Mouse (Mus musculus): ENCODE data around the gene Pamr1.

Pamr1 gene

GRCm38 (mm10) chr2:102661052-102661451 lies 111.2 kb downstream of the Pamr1 start:
- no peaks in the 10 kb centered on the region for H3K9me3 ChIP-seq (ENCODE audit: low read length)
- H3K4me1 ChIP-seq (replicated peaks; ENCODE audit: low read depth, low read length): peaks cover 16% of the 10 kb centered on the region
- no peak for TF ChIP-seq POU5F1 (IDR thresholded peaks at IDR 0.05; ENCODE audit: borderline replicate concordance, low read length)
- TF ChIP-seq CTCF (conservative IDR thresholded peaks at IDR 0.05; ENCODE audit: low read length): no peak
- no peak for TF ChIP-seq NANOG (IDR thresholded peaks at IDR 0.05; ENCODE audit: borderline replicate concordance, low read length)
- H3K4me3 ChIP-seq (replicated peaks; ENCODE audit: low read length): no peak overlapping the region
- peaks cover 57% of the 10 kb centered on the region for H3K27me3 ChIP-seq (ENCODE audit: insufficient read depth, low read length)
- no peaks in the 10 kb centered on the region for H3K36me3 ChIP-seq (ENCODE audit: insufficient read depth, low read length)

GRCm38 (mm10) chr2:102662911-102663310 lies 113.1 kb downstream of the Pamr1 start:
- Histone ChIP-seq H3K4me1 (replicated peaks; ENCODE audit: low read depth, low read length) (peaks cover 8% of the 10 kb centered on the region), H3K36me3 (ENCODE audit: insufficient read depth, low read length) (no peaks in the 10 kb centered on the region), H3K27me3 (ENCODE audit: insufficient read depth, low read length) (peaks cover 45% of the 10 kb centered on the region), H3K4me3 (replicated peaks; ENCODE audit: low read length) (no peak overlapping the region), H3K9me3 (ENCODE audit: low read length) (0 out of 2 replicates have a peak, but pooled peaks cover 7% of the 10 kb centered on the region)
- TF ChIP-seq NANOG (IDR thresholded peaks at IDR 0.05; ENCODE audit: borderline replicate concordance, low read length) (no peak), POU5F1 (IDR thresholded peaks at IDR 0.05; ENCODE audit: borderline replicate concordance, low read length) (no peak)

GRCm38 (mm10) chr2:102663339-102663738 lies 113.5 kb downstream of the Pamr1 start:
- no peak for TF ChIP-seq NANOG (IDR thresholded peaks at IDR 0.05; ENCODE audit: borderline replicate concordance, low read length)
- TF ChIP-seq CTCF (conservative IDR thresholded peaks at IDR 0.05; ENCODE audit: low read length): no peak
- no peak for TF ChIP-seq POU5F1 (IDR thresholded peaks at IDR 0.05; ENCODE audit: borderline replicate concordance, low read length)
- H3K4me3 ChIP-seq (replicated peaks; ENCODE audit: low read length): no peak overlapping the region

GRCm38 (mm10) chr2:102663865-102664264 lies 114.1 kb downstream of the Pamr1 start:
- Histone ChIP-seq H3K4me3 (replicated peaks; ENCODE audit: low read length) (no peak overlapping the region), H3K4me1 (replicated peaks; ENCODE audit: low read depth, low read length) (0 out of 2 replicates have a peak, but pooled peaks cover 3% of the 10 kb centered on the region), H3K27me3 (ENCODE audit: insufficient read depth, low read length) (peaks cover 36% of the 10 kb centered on the region), H3K9me3 (ENCODE audit: low read length) (0 out of 2 replicates have a peak, but pooled peaks cover 7% of the 10 kb centered on the region), H3K36me3 (ENCODE audit: insufficient read depth, low read length) (no peaks in the 10 kb centered on the region)
- TF ChIP-seq CTCF (conservative IDR thresholded peaks at IDR 0.05; ENCODE audit: low read length) (no peak), POU5F1 (IDR thresholded peaks at IDR 0.05; ENCODE audit: borderline replicate concordance, low read length) (no peak), NANOG (IDR thresholded peaks at IDR 0.05; ENCODE audit: borderline replicate concordance, low read length) (no peak)

More at GRCm38 (mm10) chr2:102663339-102663738, 113.5 kb downstream of the Pamr1 start:
- Histone ChIP-seq H3K36me3 (ENCODE audit: insufficient read depth, low read length) (no peaks in the 10 kb centered on the region), H3K9me3 (ENCODE audit: low read length) (0 out of 2 replicates have a peak, but pooled peaks cover 7% of the 10 kb centered on the region), H3K27me3 (ENCODE audit: insufficient read depth, low read length) (peaks cover 41% of the 10 kb centered on the region), H3K4me1 (replicated peaks; ENCODE audit: low read depth, low read length) (peaks cover 4% of the 10 kb centered on the region)

- no peak for TF ChIP-seq NANOG (IDR thresholded peaks at IDR 0.05; ENCODE audit: borderline replicate concordance, low read length)
- TF ChIP-seq CTCF (conservative IDR thresholded peaks at IDR 0.05; ENCODE audit: low read length): no peak
- TF ChIP-seq POU5F1 (IDR thresholded peaks at IDR 0.05; ENCODE audit: borderline replicate concordance, low read length): no peak
These were observed 118.2 kb downstream of the Pamr1 start for GRCm38 (mm10) chr2:102667981-102668380.

GRCm38 (mm10) chr2:102669580-102669979 lies 119.8 kb downstream of the Pamr1 start:
- H3K4me1 ChIP-seq (replicated peaks; ENCODE audit: low read depth, low read length): no peaks in the 10 kb centered on the region
- H3K4me3 ChIP-seq (replicated peaks; ENCODE audit: low read length): no peak overlapping the region
- H3K36me3 ChIP-seq (ENCODE audit: insufficient read depth, low read length): no peaks in the 10 kb centered on the region
- H3K9me3 ChIP-seq (ENCODE audit: low read length): 0 out of 2 replicates have a peak, but pooled peaks cover 7% of the 10 kb centered on the region
- no peaks in the 10 kb centered on the region for H3K27me3 ChIP-seq (ENCODE audit: insufficient read depth, low read length)
- no peak for TF ChIP-seq NANOG (IDR thresholded peaks at IDR 0.05; ENCODE audit: borderline replicate concordance, low read length)
- TF ChIP-seq CTCF (conservative IDR thresholded peaks at IDR 0.05; ENCODE audit: low read length): no peak
- TF ChIP-seq POU5F1 (IDR thresholded peaks at IDR 0.05; ENCODE audit: borderline replicate concordance, low read length): no peak

More at GRCm38 (mm10) chr2:102667981-102668380, 118.2 kb downstream of the Pamr1 start:
- 0 out of 2 replicates have a peak, but pooled peaks cover 7% of the 10 kb centered on the region for H3K9me3 ChIP-seq (ENCODE audit: low read length)
- no peaks in the 10 kb centered on the region for H3K27me3 ChIP-seq (ENCODE audit: insufficient read depth, low read length)
- H3K4me3 ChIP-seq (replicated peaks; ENCODE audit: low read length): no peak overlapping the region
- no peaks in the 10 kb centered on the region for H3K36me3 ChIP-seq (ENCODE audit: insufficient read depth, low read length)
- H3K4me1 ChIP-seq (replicated peaks; ENCODE audit: low read depth, low read length): no peaks in the 10 kb centered on the region

- H3K36me3 ChIP-seq (ENCODE audit: insufficient read depth, low read length): no peaks in the 10 kb centered on the region
- no peak overlapping the region for H3K4me3 ChIP-seq (replicated peaks; ENCODE audit: low read length)
- TF ChIP-seq CTCF (conservative IDR thresholded peaks at IDR 0.05; ENCODE audit: low read length): no peak
- TF ChIP-seq NANOG (IDR thresholded peaks at IDR 0.05; ENCODE audit: borderline replicate concordance, low read length): no peak
- no peak for TF ChIP-seq POU5F1 (IDR thresholded peaks at IDR 0.05; ENCODE audit: borderline replicate concordance, low read length)
- H3K4me1 ChIP-seq (replicated peaks; ENCODE audit: low read depth, low read length): no peaks in the 10 kb centered on the region
- no peaks in the 10 kb centered on the region for H3K27me3 ChIP-seq (ENCODE audit: insufficient read depth, low read length)
- no peaks in the 10 kb centered on the region for H3K9me3 ChIP-seq (ENCODE audit: low read length)
These were observed 124.8 kb downstream of the Pamr1 start for GRCm38 (mm10) chr2:102674582-102674981.

GRCm38 (mm10) chr2:102675275-102675674 lies 125.5 kb downstream of the Pamr1 start:
- TF ChIP-seq CTCF (conservative IDR thresholded peaks at IDR 0.05; ENCODE audit: low read length): peak; percentile 70
- no peak for TF ChIP-seq NANOG (IDR thresholded peaks at IDR 0.05; ENCODE audit: borderline replicate concordance, low read length)
- no peak for TF ChIP-seq POU5F1 (IDR thresholded peaks at IDR 0.05; ENCODE audit: borderline replicate concordance, low read length)
- no peak overlapping the region for H3K4me3 ChIP-seq (replicated peaks; ENCODE audit: low read length)
- no peaks in the 10 kb centered on the region for H3K9me3 ChIP-seq (ENCODE audit: low read length)

More at GRCm38 (mm10) chr2:102675275-102675674, 125.5 kb downstream of the Pamr1 start:
- Histone ChIP-seq H3K27me3 (ENCODE audit: insufficient read depth, low read length) (no peaks in the 10 kb centered on the region), H3K4me1 (replicated peaks; ENCODE audit: low read depth, low read length) (no peaks in the 10 kb centered on the region), H3K36me3 (ENCODE audit: insufficient read depth, low read length) (no peaks in the 10 kb centered on the region)
